Comparison of ENCODE assay signal across 19 mouse cellular contexts in the genomic region with DNA sequence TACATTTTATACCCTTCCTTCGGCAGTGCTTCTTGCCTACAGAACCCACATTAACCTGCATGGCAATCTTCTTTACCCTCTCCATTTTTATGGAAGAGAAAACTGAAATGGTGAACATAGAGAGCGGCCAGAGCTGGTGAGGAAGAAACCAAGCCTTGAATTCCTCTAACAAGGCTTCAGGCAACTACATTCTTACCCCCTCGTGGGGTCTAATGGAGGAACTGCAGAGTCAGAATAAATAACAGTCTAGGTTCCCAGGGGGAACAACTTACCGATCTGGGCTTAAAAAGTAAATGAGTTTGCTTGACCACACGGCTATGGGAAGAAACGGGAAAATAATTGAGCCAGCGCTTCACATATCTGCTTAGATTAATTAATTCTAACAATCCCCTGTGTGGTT.
DNase-seq lines count a peak whose midpoint lies in the region; ATAC-seq and TF ChIP-seq lines count a peak whose summit lies in the region.
"Had no signal": no experiment of that assay in that cellular context is flagged by ENCODE, and none has a peak within 500 bp of the region (broad histone marks: within the 10 kb centered on the region; RNA-seq: fewer than 3 reads in every experiment).

No protein-coding gene starts in this region.

- dilution Hi-C loops in CH12.LX (cut with MboI; ENCODE audit: extremely low pct_ligation_motif_present, extremely low pct_unique_long_range_greater_than_20kb, low sequenced_read_pairs) = no loop called here

- H3K4me2 ChIP-seq in embryonic facial prominence, embryonic 11.5 days (ENCODE audit: low read depth, low read length) = no peak overlapping the region
- H3K4me2 ChIP-seq in liver, embryonic 11.5 days = peak overlapping the region; percentile 49
- H3K4me2 ChIP-seq in CH12.LX (ENCODE audit: insufficient read depth, low read depth, poor library complexity, severe bottlenecking) = no peak overlapping the region
- peak overlapping the region; percentile 31; the same call in 1 of the 2 replicates for H3K4me2 ChIP-seq in liver, embryonic 16.5 days (ENCODE audit: low read depth, low read length)
- H3K4me2 ChIP-seq: forebrain, embryonic 13.5 days; hindbrain, embryonic 14.5 days; midbrain, embryonic 12.5 days; neural tube, embryonic 12.5 days had no signal

- no peaks in the 10 kb centered on the region for H3K27me3 ChIP-seq in embryonic facial prominence, embryonic 11.5 days (ENCODE audit: control insufficient read depth, insufficient read depth, low read length)
- H3K27me3 ChIP-seq in embryonic facial prominence, embryonic 10.5 days (replicated peaks; ENCODE audit: low read depth, poor library complexity, severe bottlenecking) = no peaks in the 10 kb centered on the region
- H3K27me3 ChIP-seq in liver, embryonic 11.5 days (replicated peaks; ENCODE audit: control insufficient read depth, insufficient read depth, low read length) = no peaks in the 10 kb centered on the region
- no peaks in the 10 kb centered on the region for H3K27me3 ChIP-seq in CH12.LX (replicated peaks)
- H3K27me3 ChIP-seq in liver, embryonic 16.5 days (ENCODE audit: control insufficient read depth, insufficient read depth, low read depth, low read length) = no peaks in the 10 kb centered on the region
- H3K27me3 ChIP-seq: forebrain, embryonic 13.5 days; midbrain, embryonic 12.5 days; neural tube, embryonic 12.5 days had no signal

- H3K9ac ChIP-seq in embryonic facial prominence, embryonic 11.5 days (replicated peaks; ENCODE audit: low read length) = no peak overlapping the region
- peak overlapping the region; percentile 2; the same call in 1 of the 2 replicates for H3K9ac ChIP-seq in liver, embryonic 11.5 days (ENCODE audit: low read depth, low read length)
- no peak overlapping the region for H3K9ac ChIP-seq in CH12.LX (ENCODE audit: insufficient read depth, low read depth)
- H3K9ac ChIP-seq in liver, embryonic 16.5 days (ENCODE audit: low read depth, low read length) = no peak overlapping the region
- H3K9ac ChIP-seq: forebrain, embryonic 13.5 days; hindbrain, embryonic 14.5 days; midbrain, embryonic 12.5 days; neural tube, embryonic 12.5 days had no signal

- no peaks in the 10 kb centered on the region for H3K4me1 ChIP-seq in embryonic facial prominence, embryonic 11.5 days (ENCODE audit: control insufficient read depth, insufficient read depth, low read length)
- H3K4me1 ChIP-seq in embryonic facial prominence, embryonic 10.5 days = peaks cover 7% of the 10 kb centered on the region
- peaks cover 32% of the 10 kb centered on the region for H3K4me1 ChIP-seq in liver, embryonic 11.5 days (replicated peaks; ENCODE audit: control insufficient read depth, insufficient read depth, low read length)
- peaks cover 0 to 10% of the 10 kb centered on the region in 2 experiments; a peak in 2 of 4 replicates for H3K4me1 ChIP-seq in CH12.LX (ENCODE audit: control insufficient read depth in 1 of 2, insufficient read depth in 2 of 2)
- peaks cover 23% of the 10 kb centered on the region for H3K4me1 ChIP-seq in liver, embryonic 16.5 days (ENCODE audit: control insufficient read depth, low read depth, low read length)
- H3K4me1 ChIP-seq: forebrain, embryonic 13.5 days; limb, embryonic 10.5 days; midbrain, embryonic 12.5 days; neural tube, embryonic 12.5 days had no signal

- no peak for TF ChIP-seq POLR2A in CH12.LX (IDR thresholded peaks at IDR 0.05; ENCODE audit: low read depth, low read length)

- no peak for TF ChIP-seq CTCF in CH12.LX (conservative IDR thresholded peaks at IDR 0.05 in 1 of 2, IDR thresholded peaks at IDR 0.05 in 1 of 2; ENCODE audit: low read depth in 2 of 2, low read length in 2 of 2)

- in situ Hi-C loops in CH12.LX (cut with MboI; ENCODE audit: low pct_ligation_motif_present, low pct_unique_long_range_greater_than_20kb, low sequenced_read_pairs) = no loop called here

- H3K79me2 ChIP-seq in CH12.LX (replicated peaks; ENCODE audit: control insufficient read depth, extremely low read depth, insufficient read depth, poor library complexity, severe bottlenecking) = no peaks in the 10 kb centered on the region

- H3K9me3 ChIP-seq in embryonic facial prominence, embryonic 11.5 days (replicated peaks; ENCODE audit: control insufficient read depth, low read length) = no peaks in the 10 kb centered on the region
- no peaks in the 10 kb centered on the region for H3K9me3 ChIP-seq in embryonic facial prominence, embryonic 10.5 days
- no peaks in the 10 kb centered on the region for H3K9me3 ChIP-seq in liver, embryonic 11.5 days (ENCODE audit: control insufficient read depth, low read length)
- no peaks in the 10 kb centered on the region for H3K9me3 ChIP-seq in CH12.LX (replicated peaks; ENCODE audit: low read length)
- H3K9me3 ChIP-seq in liver, embryonic 16.5 days (replicated peaks; ENCODE audit: control insufficient read depth, low read length) = no peaks in the 10 kb centered on the region
- H3K9me3 ChIP-seq: forebrain, embryonic 13.5 days; limb, embryonic 10.5 days; midbrain, embryonic 12.5 days; neural tube, embryonic 12.5 days had no signal

- DNase-seq in embryonic facial prominence, embryonic 11.5 days (ENCODE audit: low spot score) = peak; percentile 12
- no peak for DNase-seq in embryonic facial prominence, embryonic 10.5 days (ENCODE audit: low spot score)
- no peak for DNase-seq in liver, embryonic 11.5 days (ENCODE audit: low spot score)
- no peak for DNase-seq in liver
- no peak for DNase-seq in CH12.LX (ENCODE audit: extremely low read depth)
- no peak for DNase-seq in spleen, postnatal 4 days (ENCODE audit: low spot score in 2 of 2)
- no peak for DNase-seq in adrenal gland, adult 18-20 months (ENCODE audit: low spot score in 2 of 2)
- DNase-seq: cerebellum, adult 11 months; cerebellum, postnatal 25 days; kidney, adult 8-10 months; kidney, postnatal 4 days; layer of hippocampus, postnatal 36 days; thymus, postnatal 4 days had no signal

- no peak for ATAC-seq in embryonic facial prominence, embryonic 11.5 days (replicated peaks; ENCODE audit: insufficient number of reproducible peaks, low FRiP score, low TSS enrichment, low read depth)
- peak; percentile 51; the same call in 1 of the 2 replicates for ATAC-seq in liver, embryonic 11.5 days (replicated peaks; ENCODE audit: low FRiP score)
- ATAC-seq in liver, embryonic 16.5 days (ENCODE audit: low read depth) = peak; percentile 40; the same call in 1 of the 2 replicates
- ATAC-seq: forebrain, embryonic 13.5 days had no signal

- TF ChIP-seq RAD21 in CH12.LX (IDR thresholded peaks at IDR 0.05; ENCODE audit: low read depth, low read length) = peak; percentile 4

- no peak overlapping the region for H3K27ac ChIP-seq in embryonic facial prominence, embryonic 11.5 days (replicated peaks; ENCODE audit: low read depth, low read length)
- no peak overlapping the region for H3K27ac ChIP-seq in embryonic facial prominence, embryonic 10.5 days (replicated peaks)
- H3K27ac ChIP-seq in liver, embryonic 11.5 days (ENCODE audit: low read depth, low read length) = peak overlapping the region; percentile 79
- H3K27ac ChIP-seq in CH12.LX (ENCODE audit: insufficient read depth, low read depth) = no peak overlapping the region
- H3K27ac ChIP-seq in liver, embryonic 16.5 days (ENCODE audit: low read length) = peak overlapping the region; percentile 35
- H3K27ac ChIP-seq: forebrain, embryonic 13.5 days; hindbrain, embryonic 14.5 days; limb, embryonic 10.5 days; midbrain, embryonic 12.5 days; neural tube, embryonic 12.5 days had no signal

- WGBS in embryonic facial prominence, embryonic 11.5 days = 56% methylated on average over 7 of the region's 7 CpGs
- 60% methylated on average over 7 of the region's 7 CpGs for WGBS in embryonic facial prominence, embryonic 10.5 days
- whole genome bisulfite sequencing in liver, embryonic 11.5 days = 51% methylated on average over 7 of the region's 7 CpGs
- WGBS in liver, embryonic 16.5 days (ENCODE audit: insufficient replicate concordance) = 35% methylated on average over 7 of the region's 7 CpGs

- no peaks in the 10 kb centered on the region for H3K36me3 ChIP-seq in embryonic facial prominence, embryonic 11.5 days (replicated peaks; ENCODE audit: control insufficient read depth, insufficient read depth, low read depth, low read length)
- H3K36me3 ChIP-seq in embryonic facial prominence, embryonic 10.5 days (replicated peaks) = no peaks in the 10 kb centered on the region
- H3K36me3 ChIP-seq in liver, embryonic 11.5 days (ENCODE audit: control insufficient read depth, insufficient read depth, low read length) = no peaks in the 10 kb centered on the region
- peaks cover 0 to 2% of the 10 kb centered on the region in 2 experiments for H3K36me3 ChIP-seq in CH12.LX (replicated peaks in 1 of 2; ENCODE audit: control insufficient read depth in 1 of 2, insufficient read depth in 1 of 2, low read length in 1 of 2)
- H3K36me3 ChIP-seq in liver, embryonic 16.5 days (ENCODE audit: control insufficient read depth, insufficient read depth) = no peaks in the 10 kb centered on the region
- H3K36me3 ChIP-seq: limb, embryonic 10.5 days; midbrain, embryonic 12.5 days; neural tube, embryonic 12.5 days had no signal

- no peak for TF ChIP-seq EP300 in CH12.LX (IDR thresholded peaks at IDR 0.05; ENCODE audit: low read length)

- H3K4me3 ChIP-seq in embryonic facial prominence, embryonic 11.5 days (ENCODE audit: low read depth, low read length) = no peak overlapping the region
- H3K4me3 ChIP-seq in embryonic facial prominence, embryonic 10.5 days = no peak overlapping the region
- H3K4me3 ChIP-seq in liver, embryonic 11.5 days (ENCODE audit: low read depth, low read length) = no peak overlapping the region
- H3K4me3 ChIP-seq in CH12.LX (replicated peaks in 1 of 3; ENCODE audit: low read depth in 2 of 3, low read length in 2 of 3, poor library complexity in 1 of 3) = no peak overlapping the region
- H3K4me3 ChIP-seq in liver, embryonic 16.5 days (ENCODE audit: low read depth, low read length) = no peak overlapping the region
- H3K4me3 ChIP-seq: forebrain, embryonic 13.5 days; limb, embryonic 10.5 days; midbrain, embryonic 12.5 days; neural tube, embryonic 12.5 days had no signal

TF ChIP-seq in CH12.LX, 34 proteins besides CTCF, POLR2A, EP300 and RAD21:
- TF ChIP-seq IRF4 (IDR thresholded peaks at IDR 0.05; ENCODE audit: low read depth, low read length) (no peak), POLR2AphosphoS2 (IDR thresholded peaks at IDR 0.05; ENCODE audit: low read depth, low read length) (no peak), USF1 (IDR thresholded peaks at IDR 0.05; ENCODE audit: low read depth, low read length) (no peak), CHD1 (IDR thresholded peaks at IDR 0.05; ENCODE audit: low read depth, low read length) (no peak), GABPA (IDR thresholded peaks at IDR 0.05; ENCODE audit: insufficient replicate concordance, low read depth, low read length) (no peak), JUN (IDR thresholded peaks at IDR 0.05; ENCODE audit: insufficient read depth, low read depth, low read length) (no peak), BHLHE40 (IDR thresholded peaks at IDR 0.05; ENCODE audit: low read depth, low read length) (no peak), ZKSCAN1 (IDR thresholded peaks at IDR 0.05; ENCODE audit: borderline replicate concordance, low read depth, low read length) (no peak), USF2 (conservative IDR thresholded peaks at IDR 0.05; ENCODE audit: low read depth, low read length) (no peak), NRF1 (IDR thresholded peaks at IDR 0.05; ENCODE audit: low read depth, low read length) (no peak), ETS1 (conservative IDR thresholded peaks at IDR 0.05; ENCODE audit: low read depth, low read length) (no peak)
TF ChIP-seq in CH12.LX: peak in this region for 0.

Comparison
In these comparisons a context has a peak if more than half of its experiments do, and no peak if none do; other contexts are left out.
1. H3K27ac ChIP-seq: peak in liver, embryonic 11.5 days (single experiment) and liver, embryonic 16.5 days (single experiment); none in embryonic facial prominence, embryonic 11.5 days (single experiment), embryonic facial prominence, embryonic 10.5 days (single experiment) and CH12.LX (single experiment).
2. H3K4me2 ChIP-seq: peak in liver, embryonic 11.5 days (single experiment) and liver, embryonic 16.5 days (single experiment); none in embryonic facial prominence, embryonic 11.5 days (single experiment) and CH12.LX (single experiment).